Mouse (Mus musculus) liver, embryonic 18 days (tissue): ENCODE data around the gene Crls1. TPM values are rescaled to one million over a fixed set of nuclear protein-coding genes. Genes with fewer than 3 reads are reported as not detected.

Experiments
- polyA plus RNA-seq: library from polyadenylated mRNA; depleted of rRNA; stranded (reverse); fragments of >200 nt; gene quantifications from 2 replicates; pipeline ENCODE4 v1.2.3, GENCODE M21; 2012; rRNA removed

Gene Crls1
- polyA plus RNA-seq: 19.3 and 25.3 TPM in 2 replicates

DNA sequence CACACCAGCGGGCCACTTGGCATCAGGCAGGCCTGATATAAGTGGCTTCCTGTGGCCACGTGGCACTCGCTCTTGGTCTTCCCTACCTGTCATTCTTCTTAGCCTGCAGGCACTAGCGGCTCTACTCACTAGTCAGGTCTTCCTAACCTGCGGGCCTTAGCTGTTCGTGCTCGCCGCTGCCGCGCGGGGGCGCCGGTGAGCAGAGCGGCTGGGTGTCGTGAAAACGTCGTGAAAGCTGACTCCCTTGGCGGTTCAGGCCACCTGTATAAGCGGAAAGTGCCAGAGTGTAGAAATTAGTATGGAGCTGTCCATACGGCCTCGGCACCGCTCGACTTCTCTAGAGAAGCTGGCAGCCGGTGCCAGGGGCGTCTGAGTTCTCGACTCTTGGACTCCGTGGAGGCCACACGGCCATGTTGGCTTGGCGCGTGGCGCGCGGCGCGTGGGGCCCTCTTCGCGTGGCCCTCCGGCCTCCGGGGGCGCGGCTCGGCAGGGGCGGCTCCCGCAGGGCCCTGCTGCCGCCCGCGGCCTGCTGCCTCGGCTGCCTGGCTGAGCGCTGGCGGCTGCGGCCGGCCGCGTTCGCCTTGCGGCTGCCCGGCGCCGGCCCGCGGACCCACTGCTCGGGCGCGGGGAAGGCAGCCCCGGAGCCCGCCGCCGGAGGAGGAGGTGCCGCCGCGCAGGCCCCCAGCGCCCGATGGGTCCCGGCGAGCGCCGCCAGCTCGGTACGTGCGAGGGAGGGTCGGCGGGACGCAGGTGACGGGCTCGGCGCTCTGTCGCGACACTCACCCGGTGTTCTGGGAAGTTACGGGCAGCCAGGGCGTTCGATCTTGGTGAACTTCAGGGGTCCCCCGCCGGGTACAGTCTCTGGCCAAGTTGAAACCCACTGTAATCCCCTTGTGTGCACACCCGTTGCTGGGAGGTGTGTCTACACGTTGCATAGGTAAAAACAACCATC, at the start of gene Crls1:
Crls1 (plus strand) TSS at position 260 of the 952 bp plus-strand sequence.

DNA sequence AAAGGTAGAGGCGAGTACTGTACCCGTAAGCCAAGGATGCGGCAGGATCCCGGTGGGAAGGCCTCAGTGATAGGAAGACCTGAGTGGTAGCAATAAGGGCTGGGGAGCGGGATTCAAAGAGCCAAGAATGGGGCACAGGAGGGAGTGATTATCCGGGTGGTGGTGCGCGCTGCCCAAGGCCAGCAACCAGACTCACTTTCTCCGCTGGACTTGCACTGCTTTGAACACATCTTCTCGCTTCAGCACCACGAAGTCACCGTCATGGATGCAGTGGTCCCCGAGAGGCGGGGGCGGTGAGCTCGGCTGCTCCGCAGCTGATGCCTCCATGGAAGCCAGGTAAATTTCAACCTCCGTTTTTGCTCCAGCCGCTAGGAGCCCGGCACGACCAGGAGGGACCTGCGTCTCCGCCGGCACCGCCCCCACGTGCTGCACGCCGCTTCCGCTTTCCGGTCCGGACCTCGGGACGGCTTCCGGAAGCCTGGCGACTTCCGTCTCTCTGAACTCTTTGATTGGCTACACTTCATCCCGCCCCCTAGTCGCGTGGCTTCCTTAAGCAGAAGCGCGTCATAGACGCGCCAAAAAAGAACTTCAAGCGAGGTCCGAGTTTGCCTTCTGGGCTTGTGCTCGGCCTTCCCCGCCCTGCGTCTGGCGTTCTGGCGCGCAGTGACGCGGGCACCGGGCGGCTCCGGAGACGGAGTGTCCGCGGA, 30.7 kb upstream of the Crls1 start, which contains the start of the genes Trmt6 and Mcm8:
Trmt6 (minus strand) TSS at position 448 of the 707 bp plus-strand sequence.
Mcm8 (plus strand) TSS at position 534 of the 707 bp plus-strand sequence.

DNA sequence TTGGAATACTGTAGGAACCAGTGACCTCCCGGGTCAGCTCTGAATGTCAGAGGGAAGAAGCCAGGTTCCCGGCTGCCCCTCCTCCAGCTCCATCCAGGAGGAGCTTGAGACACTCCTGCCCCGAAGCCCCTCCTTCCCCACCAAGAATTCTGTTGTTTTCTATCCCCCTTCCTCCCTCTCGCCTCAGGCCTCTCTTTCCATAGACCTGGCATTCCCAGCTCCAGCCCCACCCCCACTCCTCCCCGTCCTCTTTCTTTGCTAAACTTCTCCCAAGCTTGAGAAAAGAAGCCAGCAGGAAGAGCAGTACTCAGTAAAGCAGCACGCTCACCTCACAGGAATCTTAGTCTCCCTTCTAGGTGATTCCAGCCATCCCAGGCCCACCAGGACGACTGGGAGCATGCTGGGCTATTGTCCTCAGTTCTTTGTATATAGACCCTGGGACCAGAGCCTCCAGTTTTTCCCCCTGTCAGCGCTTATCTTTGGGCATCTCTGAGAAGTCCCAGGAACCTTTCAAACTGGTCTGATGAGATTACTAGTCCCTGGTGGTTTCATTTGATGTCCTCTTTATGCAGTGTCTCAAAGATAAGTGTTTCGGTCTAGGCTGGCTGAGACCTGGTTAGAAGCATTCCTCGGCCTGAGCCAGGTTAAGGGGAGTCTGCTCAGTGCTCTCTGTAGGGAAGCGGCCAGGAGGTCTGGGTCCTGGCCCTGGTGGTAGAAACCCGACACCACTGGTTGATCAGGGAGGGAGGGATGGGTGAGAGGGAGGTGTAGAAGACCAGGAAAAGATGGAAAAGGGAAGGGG, 34.6 kb downstream of the Crls1 start, which contains the start of gene Lrrn4:
Lrrn4 (minus strand) TSS at position 48 of the 802 bp plus-strand sequence.

Other genes starting within 250 kb of the Crls1 start
- 6.3 and 6.7 TPM in 2 replicates for gene Shld1, start 159.7 kb upstream of the Crls1 start, polyA plus RNA-seq
- 0.03 and 0.10 TPM in 2 replicates for gene Chgb, start 65.4 kb upstream of the Crls1 start, polyA plus RNA-seq
- gene Trmt6, start 30.6 kb upstream of the Crls1 start, polyA plus RNA-seq: 5.5 and 6.3 TPM in 2 replicates
- gene Mcm8, start 30.5 kb upstream of the Crls1 start, polyA plus RNA-seq: 2.0 and 2.1 TPM in 2 replicates
- gene Lrrn4, start 34.2 kb downstream of the Crls1 start, polyA plus RNA-seq: 0.94 and 0.95 TPM in 2 replicates
- gene Fermt1, start 99.2 kb downstream of the Crls1 start, polyA plus RNA-seq: 0.07 and 0.13 TPM in 2 replicates